Mouse (Mus musculus) brain, embryonic 14.5 days (tissue): ENCODE data around the gene Fubp3.

Experiments
- CTCF ChIP-seq: fragments of 200-500 bp; IDR thresholded peaks from 2 replicates; pipeline ENCODE4 v1.5.1; 2012; ENCODE audit warnings: inconsistent platforms, mild to moderate bottlenecking, moderate library complexity, borderline replicate concordance; ENCODE audit not compliant: insufficient read depth, insufficient read length; ENCODE audit errors: extremely low read depth
- POLR2A ChIP-seq: fragments of 200-500 bp; IDR thresholded peaks from 2 replicates; pipeline ENCODE4 v1.6.1; 2012; ENCODE audit warnings: mild to moderate bottlenecking, inconsistent platforms, borderline replicate concordance; ENCODE audit not compliant: poor library complexity, insufficient read depth, insufficient read length, severe bottlenecking; ENCODE audit errors: extremely low read depth

- TF ChIP-seq POLR2A (no peak), CTCF (peak; percentile 17; the same call in 1 of the 2 replicates)
Observed at GRCm38 (mm10) chr2:31554619-31555018, 17.8 kb upstream of the Fubp3 start.
